In genomic region chr14:87537127-87537819, GRCm38 (mm10) we compare ENCODE assay signal across 14 mouse cellular contexts.
DNase-seq lines count a peak whose midpoint lies in the region; ATAC-seq and TF ChIP-seq lines count a peak whose summit lies in the region.
"Had no signal": no experiment of that assay in that cellular context is flagged by ENCODE, and none has a peak within 500 bp of the region (broad histone marks: within the 10 kb centered on the region; RNA-seq: fewer than 3 reads in every experiment).

No protein-coding gene starts in this region.

- peak; percentile 42 for TF ChIP-seq CTCF in stomach, postnatal 0 days (IDR thresholded peaks at IDR 0.05; ENCODE audit: low read depth)

- peak; percentile 45; the same call in 1 of the 2 replicates for ATAC-seq in hindbrain, embryonic 16.5 days
- ATAC-seq in hindbrain, embryonic 13.5 days (ENCODE audit: low FRiP score), result no peak
- no peak for ATAC-seq in stomach, postnatal 0 days (ENCODE audit: low FRiP score, low TSS enrichment)
- no peak for ATAC-seq in erythroblast, adult 5-6 weeks (replicated peaks; ENCODE audit: low FRiP score, poor library complexity, severe bottlenecking)

- no peaks in the 10 kb centered on the region; the same call in 1 of the 2 replicates for H3K36me3 ChIP-seq in hindbrain, embryonic 16.5 days (ENCODE audit: control insufficient read depth, insufficient read depth, low read length)
- no peaks in the 10 kb centered on the region for H3K36me3 ChIP-seq in hindbrain, embryonic 13.5 days
- no peaks in the 10 kb centered on the region for H3K36me3 ChIP-seq in stomach, postnatal 0 days (ENCODE audit: control insufficient read depth, insufficient read depth, low read length)

- no peak overlapping the region for H3K27ac ChIP-seq in hindbrain, embryonic 16.5 days (ENCODE audit: low read depth, low read length)
- H3K27ac ChIP-seq in hindbrain, embryonic 13.5 days, result no peak overlapping the region
- no peak overlapping the region for H3K27ac ChIP-seq in stomach, postnatal 0 days (replicated peaks)
- H3K27ac ChIP-seq: limb, embryonic 10.5 days; liver, embryonic 13.5 days had no signal

- TF ChIP-seq EP300 in stomach, postnatal 0 days (optimal IDR thresholded peaks at IDR 0.05), result no peak

- H3K27me3 ChIP-seq in hindbrain, embryonic 16.5 days (replicated peaks; ENCODE audit: control insufficient read depth, insufficient read depth, low read length), result no peaks in the 10 kb centered on the region
- no peaks in the 10 kb centered on the region for H3K27me3 ChIP-seq in hindbrain, embryonic 13.5 days
- H3K27me3 ChIP-seq in stomach, postnatal 0 days (ENCODE audit: control insufficient read depth, insufficient read depth, low read length), result no peaks in the 10 kb centered on the region
- H3K27me3 ChIP-seq: liver, embryonic 13.5 days had no signal

- H3K4me3 ChIP-seq in hindbrain, embryonic 16.5 days (ENCODE audit: low read length), result no peak overlapping the region
- no peak overlapping the region for H3K4me3 ChIP-seq in hindbrain, embryonic 13.5 days
- H3K4me3 ChIP-seq in stomach, postnatal 0 days (ENCODE audit: low read depth, low read length), result no peak overlapping the region
- H3K4me3 ChIP-seq: limb, embryonic 10.5 days; liver, embryonic 13.5 days had no signal

- H3K9me3 ChIP-seq in hindbrain, embryonic 16.5 days (ENCODE audit: control insufficient read depth, low read length), result no peaks in the 10 kb centered on the region
- H3K9me3 ChIP-seq in hindbrain, embryonic 13.5 days, result no peaks in the 10 kb centered on the region
- H3K9me3 ChIP-seq in stomach, postnatal 0 days (ENCODE audit: control insufficient read depth, low read length), result no peaks in the 10 kb centered on the region
- H3K9me3 ChIP-seq: limb, embryonic 10.5 days; liver, embryonic 13.5 days had no signal

- 72% methylated on average over 4 of the region's 4 CpGs for WGBS in hindbrain, embryonic 16.5 days
- 73% methylated on average over 4 of the region's 4 CpGs for WGBS in hindbrain, embryonic 13.5 days
- 93% methylated on average over 4 of the region's 4 CpGs for WGBS in stomach, postnatal 0 days

- no peaks in the 10 kb centered on the region for H3K4me1 ChIP-seq in hindbrain, embryonic 16.5 days (ENCODE audit: control insufficient read depth, insufficient read depth, low read depth, low read length)
- no peaks in the 10 kb centered on the region for H3K4me1 ChIP-seq in hindbrain, embryonic 13.5 days (replicated peaks)
- no peaks in the 10 kb centered on the region for H3K4me1 ChIP-seq in stomach, postnatal 0 days (replicated peaks; ENCODE audit: control insufficient read depth, insufficient read depth)
- H3K4me1 ChIP-seq: limb, embryonic 10.5 days; liver, embryonic 13.5 days had no signal

- H3K4me2 ChIP-seq in hindbrain, embryonic 16.5 days (ENCODE audit: low read length), result no peak overlapping the region
- no peak overlapping the region for H3K4me2 ChIP-seq in hindbrain, embryonic 13.5 days
- no peak overlapping the region for H3K4me2 ChIP-seq in stomach, postnatal 0 days (replicated peaks; ENCODE audit: low read depth)
- H3K4me2 ChIP-seq: liver, embryonic 13.5 days had no signal

- DNase-seq in retina, embryonic 14.5 days (ENCODE audit: low spot score), result peak; percentile 10
- DNase-seq in retina, postnatal 1 day, result no peak
- DNase-seq in induced T-regulatory cell, adult 2 months (ENCODE audit: low read depth), result peak; percentile 3
- DNase-seq in stomach, postnatal 0 days (ENCODE audit: low spot score), result no peak
- no peak for DNase-seq in thymus, postnatal 0 days (ENCODE audit: low spot score)
- DNase-seq: cerebellum, adult 11-12 months; kidney, postnatal 14 days; liver, embryonic 13.5 days; lung, postnatal 4 days; thymus, postnatal 25 days had no signal

- H3K9ac ChIP-seq in hindbrain, embryonic 16.5 days (ENCODE audit: low read depth, low read length), result no peak overlapping the region
- no peak overlapping the region for H3K9ac ChIP-seq in hindbrain, embryonic 13.5 days
- H3K9ac ChIP-seq in stomach, postnatal 0 days (ENCODE audit: low read length), result no peak overlapping the region
- H3K9ac ChIP-seq: liver, embryonic 13.5 days had no signal

Comparison
In these comparisons a context has a peak if more than half of its experiments do, and no peak if none do; other contexts are left out.
1. DNase-seq: peak in retina, embryonic 14.5 days (single experiment) and induced T-regulatory cell, adult 2 months (single experiment); none in retina, postnatal 1 day (single experiment), stomach, postnatal 0 days (single experiment) and thymus, postnatal 0 days (single experiment).